Mouse (Mus musculus) liver, embryonic 18 days (tissue): ENCODE results near the gene Vgll1. TPM values are rescaled to one million over a fixed set of nuclear protein-coding genes. Genes with fewer than 3 reads are reported as not detected.

Experiments used
- polyA plus RNA-seq: library from polyadenylated mRNA; depleted of rRNA; stranded (reverse); fragments of >200 nt; gene quantifications from 2 replicates; pipeline ENCODE4 v1.2.3, GENCODE M21; 2012; rRNA removed

Gene Vgll1
- not detected in 2 replicates for polyA plus RNA-seq

GRCm38 (mm10) chrX:57087806-57088205 lies at the start of gene Vgll1:
TSS of gene Vgll1 (plus strand) at chrX:57088106.

GRCm38 (mm10) chrX:57042774-57043173 lies 45.1 kb upstream of the Vgll1 start, which contains the start of gene Brs3:
TSS of gene Brs3 (plus strand) at chrX:57043074.

GRCm38 (mm10) chrX:57053174-57053992 lies 34.5 kb upstream of the Vgll1 start, which contains the start of gene Htatsf1:
TSS of gene Htatsf1 (plus strand) at chrX:57053583.

Other genes starting within 250 kb of the Vgll1 start
- gene Adgrg4, start 217.9 kb upstream of the Vgll1 start, polyA plus RNA-seq, result not detected in 2 replicates
- gene Brs3, start 45.0 kb upstream of the Vgll1 start, polyA plus RNA-seq, result not detected in 2 replicates
- gene Htatsf1, start 34.5 kb upstream of the Vgll1 start, polyA plus RNA-seq, result 8.5 and 9.2 TPM in 2 replicates
- not detected in 2 replicates for gene Cd40lg, start 124.0 kb downstream of the Vgll1 start, polyA plus RNA-seq